Mouse (Mus musculus) cerebellum, adult 9-11 months (tissue): ENCODE results near the gene Itga9.

Experiments used
- DNase-seq: peaks from one replicate; pipeline ENCODE4 v3.0.0; 2022

Gene Itga9

DNA sequence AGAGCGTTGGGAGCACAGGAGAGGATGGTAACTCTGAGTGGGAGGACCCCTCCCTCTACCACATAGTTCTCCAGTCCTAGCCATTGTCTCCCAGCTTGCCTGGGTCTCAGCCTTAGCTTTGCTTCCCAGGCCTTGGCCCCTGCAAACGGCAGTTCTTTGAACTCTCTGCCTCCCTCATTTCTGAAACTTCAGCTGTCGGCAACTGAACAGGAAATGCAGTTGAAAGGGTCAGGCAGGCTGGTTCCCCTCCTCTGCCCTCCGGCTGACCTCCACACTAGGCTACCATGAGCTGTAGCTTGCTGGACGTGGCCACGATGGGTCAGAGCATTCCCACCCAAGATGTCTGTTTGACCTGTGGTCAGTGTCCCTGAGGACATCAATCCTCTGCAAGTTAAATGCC lies 48.5 kb downstream of the Itga9 start:
- DNase-seq = no peak

DNA sequence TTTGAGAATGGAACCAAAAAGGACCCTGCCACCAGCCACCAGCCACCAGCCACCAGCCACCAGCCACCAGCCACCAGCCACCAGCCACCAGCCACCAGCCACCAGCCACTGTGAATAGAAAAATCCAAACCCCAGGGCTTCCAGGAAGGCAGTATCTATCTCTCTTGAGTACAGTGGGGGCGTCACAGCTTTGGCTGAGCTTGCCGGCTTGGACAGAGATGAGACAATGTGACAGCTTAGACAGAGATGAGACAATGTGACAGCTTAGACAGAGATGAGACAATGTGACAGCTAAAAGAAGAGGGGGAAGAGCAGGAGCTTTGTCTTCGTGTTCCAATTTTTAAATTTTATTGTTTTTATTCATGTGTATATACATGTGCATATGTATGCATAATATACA lies 49.2 kb downstream of the Itga9 start:
- no peak for DNase-seq

DNA sequence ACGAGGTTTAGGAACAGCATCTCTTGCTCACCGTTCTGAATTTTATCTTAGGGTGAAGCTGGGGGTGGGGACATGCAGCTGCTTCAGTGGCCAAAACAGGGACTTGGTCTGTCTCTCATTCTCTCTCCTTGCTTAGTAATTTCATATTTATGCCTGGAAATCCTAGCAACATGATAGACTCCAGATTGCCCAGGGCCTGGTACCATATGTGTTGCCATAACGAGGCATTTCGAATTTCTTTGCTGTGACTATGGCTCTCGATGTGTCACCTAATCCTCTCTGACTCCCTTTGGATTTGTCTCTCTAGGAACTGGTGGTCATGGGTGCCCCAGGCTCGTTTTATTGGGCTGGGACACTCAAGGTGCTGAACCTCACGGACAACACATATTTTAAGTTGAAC lies 51.7 kb downstream of the Itga9 start:
- no peak for DNase-seq

DNA sequence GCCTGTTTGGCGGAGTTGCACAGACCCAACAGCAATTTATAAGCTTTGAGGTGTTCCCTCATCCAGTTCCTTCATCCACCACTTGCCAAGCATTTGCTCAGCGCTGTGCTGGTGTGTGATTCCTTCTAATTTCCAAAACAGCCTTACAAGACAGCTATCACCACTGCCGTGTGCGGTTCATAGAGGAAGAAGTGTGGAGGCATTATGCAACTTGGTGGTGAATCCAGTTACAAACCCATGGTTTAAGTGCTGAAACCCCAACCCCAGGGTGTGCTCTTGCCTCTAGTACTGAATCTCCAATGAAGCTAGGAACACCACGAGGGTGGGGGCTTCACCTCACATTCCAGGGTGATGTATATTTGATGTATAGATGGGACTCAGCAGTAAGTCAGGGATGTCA lies 53.3 kb downstream of the Itga9 start:
- DNase-seq = no peak

DNA sequence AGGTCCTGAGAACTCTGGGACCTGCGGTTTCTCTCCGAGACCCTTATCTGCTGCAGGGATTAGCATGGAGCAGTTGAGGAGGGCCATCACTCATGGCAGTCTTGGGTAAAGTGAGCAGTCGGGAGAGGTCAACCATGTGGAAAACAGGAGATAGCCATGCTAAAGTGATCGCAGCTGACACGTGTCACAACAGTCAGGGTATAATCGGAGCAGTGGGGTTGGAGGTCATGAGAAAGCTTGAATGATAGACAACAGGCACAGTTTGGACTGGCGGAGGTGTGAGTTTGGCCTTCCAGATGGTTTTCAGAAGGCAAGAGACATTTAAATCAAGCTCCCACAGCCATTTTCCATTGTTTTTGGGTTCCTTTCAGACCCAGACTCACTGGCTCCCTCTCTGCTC lies 53.8 kb downstream of the Itga9 start:
- DNase-seq = no peak

DNA sequence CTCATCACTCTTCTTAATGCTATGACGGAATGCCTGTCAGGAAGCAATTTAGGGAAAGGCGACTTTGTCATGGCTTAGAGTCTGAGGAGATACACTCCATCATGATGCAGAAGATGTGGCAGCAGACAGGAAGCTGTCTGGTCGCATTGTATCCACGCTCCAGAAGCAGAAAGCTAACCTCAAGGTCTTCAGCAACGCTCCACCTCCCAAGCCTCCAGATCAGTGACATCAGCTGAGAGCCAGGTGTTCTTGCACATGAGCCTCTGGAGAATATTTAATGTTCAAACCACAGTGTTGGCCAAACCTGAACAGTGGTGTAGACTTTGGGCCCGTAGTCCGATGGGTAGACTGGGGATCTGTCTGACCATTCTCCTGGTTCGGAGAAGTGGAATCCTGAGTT lies 55.5 kb downstream of the Itga9 start:
- no peak for DNase-seq

DNA sequence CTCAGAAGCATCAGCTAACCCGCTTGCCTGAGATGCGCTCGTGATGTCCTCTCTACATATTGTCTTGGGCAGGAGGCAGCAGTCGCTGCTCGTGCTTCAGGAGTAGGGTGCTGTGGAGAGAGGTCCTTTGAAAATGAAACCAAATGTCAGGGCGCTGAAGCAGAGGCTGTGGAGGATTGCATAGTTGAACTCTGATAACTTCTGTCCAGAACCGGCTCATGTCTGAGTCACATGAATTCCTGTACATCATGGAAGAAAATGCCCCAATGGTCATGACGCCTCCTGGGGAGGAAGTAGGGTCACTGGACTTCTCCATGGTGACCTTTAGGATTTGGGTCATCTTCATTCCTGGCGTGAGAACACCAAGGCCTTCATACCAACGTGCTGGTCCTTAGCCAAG lies 56.0 kb downstream of the Itga9 start:
- DNase-seq = no peak

DNA sequence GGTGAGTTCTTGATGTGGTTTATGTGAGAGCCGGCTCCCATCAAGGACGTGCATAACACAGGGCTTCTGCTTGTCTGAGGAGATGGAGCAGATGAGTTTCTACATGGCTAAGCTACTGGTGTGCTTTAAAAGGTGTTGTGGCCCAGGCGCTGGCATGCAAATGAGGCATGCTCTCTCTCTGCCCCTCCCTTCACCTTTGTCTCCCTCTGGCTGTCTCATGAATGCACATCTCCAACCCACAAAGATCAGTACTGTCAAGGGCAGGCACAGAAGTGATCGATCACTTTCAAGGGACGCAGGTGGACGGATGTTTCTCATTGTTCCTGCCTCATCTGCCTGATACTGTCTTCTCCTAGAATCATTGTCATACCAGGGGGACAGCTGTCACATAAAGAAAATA lies 57.4 kb downstream of the Itga9 start:
- no peak for DNase-seq

DNA sequence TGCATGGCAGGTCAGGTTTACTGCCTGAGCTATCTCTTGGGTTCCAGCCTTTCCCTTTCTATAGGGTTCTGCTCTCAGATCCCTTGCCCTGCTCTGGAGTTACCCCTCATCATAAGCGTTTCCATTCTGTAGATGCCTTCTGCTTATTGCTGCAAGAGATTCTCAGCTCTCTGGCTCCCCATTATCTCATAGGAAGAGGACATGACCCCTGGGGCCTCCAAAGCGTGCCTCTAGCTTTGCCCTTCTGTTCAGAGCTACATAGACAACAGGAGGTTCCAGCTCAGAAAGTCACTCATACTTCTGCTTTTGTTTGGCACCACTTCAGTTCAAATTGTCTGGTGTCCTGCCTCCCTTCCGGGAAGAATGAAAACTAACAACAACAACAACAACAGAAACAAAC lies 59.6 kb downstream of the Itga9 start:
- no peak for DNase-seq

DNA sequence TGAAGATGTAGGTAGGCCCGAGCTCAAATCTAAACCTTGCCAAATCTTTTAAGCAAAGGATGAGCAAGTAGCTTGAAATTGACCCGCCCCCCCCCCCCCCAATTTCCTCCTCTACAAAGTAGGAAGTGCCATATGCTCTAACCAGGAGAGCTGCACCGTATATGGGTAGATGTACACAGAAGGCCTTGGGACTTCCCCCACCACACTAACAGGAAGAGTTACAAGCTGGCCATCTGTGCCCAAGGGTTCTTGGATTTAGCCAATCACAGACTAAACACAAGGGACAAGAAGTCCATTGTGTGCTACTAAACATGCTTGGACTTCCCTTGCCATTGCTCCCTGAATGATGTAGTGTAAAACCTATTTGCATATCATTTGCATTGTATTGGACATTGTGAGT lies 63.2 kb downstream of the Itga9 start:
- no peak for DNase-seq

DNA sequence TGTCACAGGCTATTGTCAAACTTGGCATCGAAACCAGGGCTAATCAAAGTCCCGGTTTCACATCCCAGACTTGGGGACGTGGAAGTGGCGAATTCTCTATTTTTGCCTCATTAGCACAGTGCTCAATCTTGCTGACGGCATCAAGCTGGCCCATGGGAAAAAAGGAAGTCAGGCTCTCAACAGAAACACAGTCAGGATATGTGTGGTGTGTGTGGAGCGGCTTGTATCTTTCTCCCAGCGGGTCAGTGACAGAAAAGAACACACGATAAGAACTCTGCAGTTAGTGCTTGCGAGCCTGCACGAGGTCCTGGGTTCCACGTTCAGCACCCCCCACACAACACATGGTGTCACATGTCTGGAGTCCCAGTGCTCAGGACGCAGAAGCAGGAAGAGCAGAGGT lies 67.8 kb downstream of the Itga9 start:
- no peak for DNase-seq

DNA sequence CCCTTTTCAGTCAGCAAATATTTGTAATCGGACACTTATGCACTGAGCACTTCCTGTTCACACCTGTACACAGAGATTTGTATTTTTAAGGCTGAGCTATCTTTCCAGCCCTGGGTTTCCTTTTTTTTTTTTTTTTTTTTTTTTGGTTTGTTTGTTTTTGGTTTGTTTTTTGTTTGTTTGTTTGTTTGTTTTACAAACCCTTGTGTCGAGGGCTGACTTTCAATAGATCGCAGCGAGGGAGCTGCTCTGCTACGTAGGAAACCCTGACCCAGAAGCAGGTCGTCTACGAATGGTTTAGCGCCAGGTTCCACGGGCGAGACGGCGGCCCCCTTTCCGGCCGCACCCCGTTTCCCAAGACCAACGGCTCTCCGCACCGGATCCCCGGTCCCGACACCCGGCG lies 68.3 kb downstream of the Itga9 start:
- DNase-seq = no peak

DNA sequence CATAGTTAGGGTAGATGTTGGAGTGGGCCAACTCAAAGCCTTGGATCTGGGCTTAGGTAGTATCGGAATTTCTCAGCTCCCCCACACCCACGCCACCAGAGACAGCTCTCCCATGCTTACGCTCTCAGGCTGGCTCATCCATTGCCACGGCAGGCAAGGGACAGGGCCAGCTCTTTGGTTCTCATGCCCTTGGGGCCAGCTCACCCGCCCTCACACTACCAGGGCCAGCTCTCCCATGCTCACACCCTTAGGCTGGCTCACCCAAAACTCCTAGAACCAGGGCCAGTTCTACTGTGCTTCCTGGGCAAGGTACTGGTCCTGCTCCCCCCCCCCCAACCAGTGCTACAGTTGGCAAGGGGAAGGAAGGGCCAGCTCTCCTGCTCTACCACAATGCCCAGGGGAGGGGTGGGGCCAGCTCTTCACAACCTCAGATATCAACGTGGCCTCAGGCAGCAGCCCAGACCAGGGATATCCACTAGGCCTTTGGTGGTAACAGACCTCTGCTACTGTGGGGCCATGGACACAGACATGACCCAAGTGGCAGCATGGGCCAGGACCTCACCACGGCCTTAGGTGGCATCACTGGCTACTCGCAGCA lies 69.2 kb downstream of the Itga9 start:
- no peak for DNase-seq

DNA sequence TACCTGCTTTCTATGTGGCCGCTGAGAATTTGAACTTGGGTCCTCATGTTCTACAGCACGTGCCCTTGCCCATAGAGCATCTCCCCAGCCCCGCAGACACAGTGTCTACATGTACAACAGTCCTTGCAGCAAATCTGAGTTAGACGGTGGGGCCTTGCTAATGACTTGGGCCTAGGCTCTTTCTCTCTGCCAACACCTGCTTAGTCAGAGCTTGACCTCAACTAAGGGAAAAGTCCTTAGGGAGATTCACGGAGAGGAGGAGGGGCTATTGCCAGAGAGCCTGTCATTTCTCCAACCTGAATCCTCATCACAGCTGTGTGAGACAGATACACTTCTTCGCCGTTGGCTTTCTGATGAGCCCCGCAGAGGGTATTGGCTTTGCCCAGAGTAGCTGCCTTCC lies 70.2 kb downstream of the Itga9 start:
- no peak for DNase-seq

DNA sequence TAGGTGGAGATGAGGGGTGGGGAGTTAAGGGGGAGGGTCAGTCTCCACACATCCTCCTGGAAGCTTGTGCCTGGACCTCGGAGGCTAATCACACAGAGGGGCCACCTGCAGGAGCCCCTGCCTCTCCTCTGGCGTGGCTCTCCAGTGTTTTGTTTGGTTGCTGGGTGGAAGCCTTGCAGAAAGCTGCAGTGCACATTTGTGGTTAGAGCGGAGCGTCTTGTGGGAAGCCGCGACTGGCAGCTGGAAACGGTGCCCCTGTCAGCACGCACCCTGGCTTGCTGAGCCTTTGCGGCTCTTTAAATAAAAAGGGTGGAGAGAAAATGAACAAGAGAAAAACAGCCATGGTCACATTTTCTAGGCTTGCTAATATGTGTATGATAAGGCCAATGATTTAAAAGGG lies 70.9 kb downstream of the Itga9 start:
- DNase-seq = no peak

DNA sequence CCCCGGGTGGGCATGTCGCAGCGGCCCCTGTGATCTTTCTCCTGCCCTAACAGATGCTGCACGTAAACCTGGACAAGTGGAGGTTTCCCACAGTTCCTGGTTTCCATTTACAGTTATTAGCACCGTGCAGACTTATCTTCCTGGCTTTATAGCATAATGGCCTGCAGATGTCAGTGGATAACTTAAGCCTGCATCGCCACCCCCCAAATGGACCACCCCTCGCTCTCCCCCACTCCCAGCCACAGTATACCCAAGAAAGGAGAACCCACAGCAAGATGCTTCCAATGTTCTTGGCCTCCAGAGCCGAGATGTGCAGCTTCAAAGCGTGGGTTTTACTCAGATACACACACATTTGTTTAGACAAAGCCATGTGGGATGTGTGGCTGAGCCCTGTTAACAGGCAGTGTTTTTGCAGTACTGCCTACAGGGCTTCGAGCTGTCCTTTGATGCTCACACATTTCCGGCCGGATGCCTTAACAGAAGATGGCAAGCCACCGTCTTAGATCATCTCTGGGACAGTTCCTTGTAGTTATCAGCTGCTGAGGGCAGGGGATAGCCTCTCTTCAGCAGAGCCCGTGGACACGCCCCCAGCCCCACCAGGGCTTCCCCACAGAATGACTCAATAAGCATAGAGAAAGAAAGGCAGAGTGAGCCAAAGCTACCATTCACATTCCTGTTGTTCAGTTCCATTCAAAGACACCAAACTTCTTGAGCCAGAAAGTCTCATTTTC lies 71.7 kb downstream of the Itga9 start:
- DNase-seq = no peak

DNA sequence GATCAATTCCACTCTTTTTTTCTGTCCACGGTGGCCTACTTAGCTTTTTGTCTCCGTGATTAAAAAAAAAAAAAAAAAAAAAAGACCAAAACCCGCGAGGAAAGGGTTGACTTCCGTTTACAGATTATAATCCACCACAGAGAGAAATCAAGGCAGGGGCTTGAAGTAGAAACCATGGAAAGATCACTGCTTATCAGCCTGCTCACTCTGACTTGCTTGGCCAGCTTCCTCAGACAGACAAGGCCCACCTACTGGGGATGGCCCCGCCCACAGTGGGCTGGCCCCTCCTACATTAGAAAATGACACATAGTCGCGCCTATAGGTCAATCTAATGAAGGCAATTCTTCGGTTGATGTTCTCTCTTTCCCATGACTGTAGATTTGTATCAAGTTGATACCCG lies 72.3 kb downstream of the Itga9 start:
- no peak for DNase-seq

DNA sequence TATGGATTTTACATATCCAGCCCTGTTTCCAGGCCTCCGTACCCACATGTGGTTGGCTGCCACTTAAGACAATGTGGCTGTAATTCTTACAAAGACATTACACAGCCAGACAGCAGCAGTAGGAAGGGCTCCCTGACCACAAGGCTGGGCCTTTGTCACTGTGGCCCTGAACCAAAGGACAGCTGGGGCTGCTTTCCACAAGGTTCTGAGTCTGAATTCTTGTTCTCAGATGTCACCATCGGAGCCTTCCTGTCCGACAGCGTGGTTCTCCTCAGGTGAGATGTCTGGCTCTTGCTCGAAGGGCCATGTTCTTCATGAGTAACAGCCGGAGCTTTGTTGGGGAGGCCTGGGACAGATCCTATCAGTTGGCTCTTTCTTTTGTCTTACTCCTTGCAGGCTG lies 75.0 kb downstream of the Itga9 start:
- no peak for DNase-seq

DNA sequence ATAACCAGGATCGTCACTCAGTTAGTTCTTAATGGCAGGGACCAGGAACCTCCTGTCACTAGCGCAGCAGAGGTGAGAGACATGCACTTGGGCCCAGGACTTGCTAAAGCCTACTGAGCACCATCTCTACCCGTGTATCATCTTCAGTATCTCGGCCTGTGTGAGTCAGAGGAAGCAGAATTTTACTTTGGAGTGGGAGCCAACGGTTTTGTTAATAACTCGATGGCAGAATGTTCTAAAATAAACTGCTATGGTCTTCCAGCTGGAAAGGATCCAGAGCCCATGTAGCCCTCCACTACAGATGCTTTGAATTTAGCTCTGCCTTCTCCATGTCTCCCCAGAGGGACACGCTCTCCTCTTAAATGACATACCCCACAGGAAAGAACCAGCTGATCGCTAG lies 75.7 kb downstream of the Itga9 start:
- DNase-seq = no peak

DNA sequence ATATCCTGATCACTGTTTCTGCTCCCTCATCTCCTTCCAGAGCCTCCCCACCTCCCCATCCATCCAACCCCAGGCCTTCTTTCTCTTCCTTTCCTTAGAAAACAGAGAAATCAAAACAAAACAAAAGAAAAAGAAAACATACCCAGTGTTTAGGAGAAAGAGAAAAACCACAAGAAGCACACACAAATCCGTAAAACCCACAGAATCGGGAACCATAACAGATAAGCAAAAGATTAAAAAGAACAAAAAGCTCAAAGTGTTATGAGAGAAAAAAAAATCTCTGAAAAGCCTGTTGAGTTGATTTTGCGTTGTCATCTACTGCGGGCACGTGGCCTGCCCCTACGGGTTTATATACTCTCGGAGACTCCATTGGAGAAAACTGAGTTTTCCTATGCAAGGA lies 77.0 kb downstream of the Itga9 start:
- no peak for DNase-seq

DNA sequence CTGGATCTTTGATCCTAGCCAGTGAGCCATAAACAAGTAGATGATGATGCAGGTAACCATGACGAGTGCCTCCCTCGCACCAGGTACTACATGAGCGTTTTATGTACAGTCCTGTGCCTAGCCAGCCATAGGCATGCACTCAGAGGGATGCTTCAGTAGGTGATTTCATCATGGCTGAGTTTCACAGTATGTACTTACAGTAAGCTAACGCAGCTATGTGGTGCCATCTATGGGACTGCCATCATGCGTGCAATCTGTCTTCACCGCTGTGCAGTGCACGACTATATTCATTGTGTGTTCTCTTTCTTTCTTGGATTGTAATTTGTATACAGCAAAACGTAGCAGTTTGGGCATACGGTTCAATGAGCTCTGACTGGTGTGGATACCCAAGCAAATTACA lies 77.9 kb downstream of the Itga9 start:
- no peak for DNase-seq

DNA sequence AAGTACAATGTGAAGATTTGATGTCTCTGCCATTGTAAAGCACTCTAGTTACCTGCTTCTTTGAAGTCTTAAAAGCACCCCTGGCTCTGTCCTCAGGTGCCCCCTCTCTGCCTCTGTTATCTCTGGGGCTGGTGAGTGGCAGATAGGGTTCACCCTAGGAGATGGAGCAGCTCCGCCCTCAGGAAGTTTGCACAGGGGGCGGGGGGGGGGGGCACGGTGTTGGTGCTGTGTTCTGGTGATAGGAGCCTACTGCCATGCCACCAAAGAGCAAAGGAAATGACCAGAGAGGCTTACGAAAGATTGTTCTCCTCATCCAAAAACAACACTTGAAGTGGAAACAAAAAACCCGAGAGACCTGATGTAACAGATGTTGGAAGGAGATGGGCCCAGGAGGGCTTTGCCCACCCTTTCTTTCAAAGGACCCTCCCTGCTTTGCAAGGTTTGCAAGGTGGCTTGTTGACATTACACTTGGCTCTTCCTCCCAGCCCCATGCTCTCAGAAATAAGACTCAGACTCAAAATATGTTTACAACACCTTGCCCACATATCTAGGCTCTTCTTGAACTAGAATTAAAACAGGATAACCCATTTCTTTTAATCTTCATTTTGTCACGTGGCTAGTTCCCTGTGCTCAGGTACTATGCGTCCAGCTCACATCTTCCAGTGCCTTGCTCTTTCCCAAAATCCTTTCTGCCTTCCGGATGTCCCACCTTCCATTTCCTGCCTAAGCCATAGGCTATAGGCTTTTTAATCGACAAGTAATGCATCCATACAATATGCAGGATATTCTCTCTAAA lies 79.9 kb downstream of the Itga9 start:
- no peak for DNase-seq

DNA sequence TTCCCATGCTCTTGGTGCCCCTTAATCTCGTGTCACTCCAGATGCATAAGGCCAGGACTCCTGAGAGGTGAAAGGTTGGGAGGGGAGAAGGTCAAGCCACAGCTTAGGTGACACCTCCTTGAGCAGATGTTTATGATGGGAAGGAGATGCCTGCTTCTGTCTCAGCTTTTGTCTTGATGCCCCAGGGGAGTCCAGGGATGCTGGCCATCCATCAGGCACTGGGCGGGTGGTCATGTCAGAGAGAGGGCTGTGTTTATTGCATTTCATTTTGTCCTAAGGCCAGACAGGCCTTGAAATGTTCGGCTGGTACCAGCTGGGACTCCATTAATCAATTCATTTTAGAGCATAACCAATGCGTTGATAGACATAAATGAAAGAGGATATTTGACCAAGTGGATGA lies 81.8 kb downstream of the Itga9 start:
- DNase-seq = no peak

DNA sequence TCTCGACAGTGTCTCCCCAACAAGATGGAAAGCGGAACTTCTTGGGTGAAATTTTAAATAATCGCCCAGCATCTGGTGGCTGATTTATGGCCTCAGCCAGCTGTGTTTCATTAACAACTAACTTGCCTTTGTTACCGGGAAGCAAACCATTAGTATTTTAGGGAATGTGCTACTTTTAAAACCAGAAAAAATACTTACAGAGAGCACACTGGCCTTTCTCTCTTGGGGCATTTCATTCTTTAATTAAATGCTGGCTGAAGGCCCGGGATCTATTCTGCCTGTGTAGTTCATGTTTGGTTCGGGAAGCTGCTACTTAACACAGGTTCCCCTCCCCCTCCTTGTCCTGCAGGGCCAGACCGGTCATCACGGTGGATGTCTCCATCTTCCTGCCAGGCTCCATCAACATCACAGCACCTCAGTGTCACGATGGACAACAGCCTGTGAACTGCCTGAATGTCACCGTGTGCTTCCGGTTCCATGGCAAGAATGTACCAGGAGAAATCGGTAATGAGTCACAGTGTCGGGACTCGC lies 82.5 kb downstream of the Itga9 start:
- DNase-seq = no peak
